Mouse (Mus musculus) CH12.LX (cell line): ENCODE data around the gene Pipox.

Experiments
- CHD1 ChIP-seq: IDR thresholded peaks from 2 replicates; pipeline ENCODE4 v1.6.1; 2012; ENCODE audit warnings: low read depth, low read length, improper control_type of control experiment, inconsistent platforms
- CHD2 ChIP-seq: IDR thresholded peaks from 2 replicates; pipeline ENCODE4 v1.6.1; 2011; ENCODE audit warnings: low read length, improper control_type of control experiment
- CTCF ChIP-seq, 2 experiments: IDR thresholded peaks in 1 of 2; conservative IDR thresholded peaks in 1 of 2; 2 replicates each; pipeline ENCODE4 v1.5.1; 2011 to 2012; ENCODE audit warnings: low read depth in 2 of 2, low read length in 2 of 2, improper control_type of control experiment in 1 of 2, inconsistent platforms in 1 of 2, mild to moderate bottlenecking in 1 of 2, moderate library complexity in 1 of 2
- EP300 ChIP-seq: IDR thresholded peaks from 2 replicates; pipeline ENCODE4 v1.6.1; 2011; ENCODE audit warnings: low read length, improper control_type of control experiment
- GABPA ChIP-seq: IDR thresholded peaks from 2 replicates; pipeline ENCODE4 v1.6.1; 2012; ENCODE audit warnings: low read depth, low read length, improper control_type of control experiment, inconsistent platforms; ENCODE audit not compliant: insufficient replicate concordance
- HCFC1 ChIP-seq: IDR thresholded peaks from 2 replicates; pipeline ENCODE4 v1.6.1; 2012; ENCODE audit warnings: low read depth, mild to moderate bottlenecking, inconsistent platforms, low read length, improper control_type of control experiment
- POLR2A ChIP-seq: IDR thresholded peaks from 2 replicates; pipeline ENCODE4 v1.6.1; 2011; ENCODE audit warnings: low read depth, mild to moderate bottlenecking, improper control_type of control experiment, low read length
- SIN3A ChIP-seq: IDR thresholded peaks from 2 replicates; pipeline ENCODE4 v1.6.1; 2012; ENCODE audit warnings: low read length, improper control_type of control experiment, inconsistent platforms
- UBTF ChIP-seq: IDR thresholded peaks from 2 replicates; pipeline ENCODE4 v1.6.1; 2012; ENCODE audit warnings: low read depth, mild to moderate bottlenecking, inconsistent platforms, low read length, improper control_type of control experiment, moderate library complexity
- USF1 ChIP-seq: IDR thresholded peaks from 2 replicates; pipeline ENCODE4 v1.6.1; 2014; ENCODE audit warnings: low read depth, mild to moderate bottlenecking, inconsistent platforms, low read length, improper control_type of control experiment

DNA sequence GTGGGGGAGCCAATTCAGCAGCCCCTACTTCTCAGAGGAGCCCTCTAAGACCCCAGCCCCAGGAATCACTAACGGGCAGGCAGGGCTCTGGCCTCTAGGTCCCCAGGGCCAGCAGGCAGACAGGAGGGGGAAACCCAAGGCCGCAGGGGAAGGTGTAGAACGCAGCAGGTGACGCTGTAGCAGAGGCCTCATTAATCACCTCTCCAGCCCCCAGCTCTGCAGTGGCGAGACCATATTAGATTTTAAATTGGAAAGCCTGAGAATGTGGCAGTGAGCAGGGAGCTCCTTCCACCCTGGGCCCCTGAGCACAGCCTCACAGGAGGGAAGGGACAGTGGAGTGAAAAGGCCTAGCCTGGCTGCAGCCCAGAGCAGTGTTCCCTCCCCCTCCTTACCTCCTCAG lies 48.3 kb upstream of the Pipox start:
- TF ChIP-seq EP300: no peak; the same call in 1 of the 2 replicates
- TF ChIP-seq CHD2: no peak
- peak; percentile 54; the same call in 1 of the 2 replicates for TF ChIP-seq UBTF
- no peak for TF ChIP-seq USF1
- TF ChIP-seq CTCF (conservative IDR thresholded peaks at IDR 0.05 in 1 of 2, IDR thresholded peaks at IDR 0.05 in 1 of 2; ENCODE audit: low read depth in 2 of 2, low read length in 2 of 2): no peak
- no peak for TF ChIP-seq CHD1
- TF ChIP-seq GABPA: no peak
- TF ChIP-seq POLR2A: no peak
- no peak for TF ChIP-seq SIN3A
- TF ChIP-seq HCFC1: no peak
